Mouse (Mus musculus) Patski (cell line): Measurements from ENCODE around the gene Cript. TPM values are rescaled to one million over a fixed set of nuclear protein-coding genes. Genes with fewer than 3 reads are reported as not detected.

Experiments
- ATAC-seq: fragments of 100-300 bp; one replicate; pipeline ENCODE4 v1.8.0; 2021
- CTCF ChIA-PET: fragments of 350-600 bp; sonication (Branson Sonifier 250); formaldehyde crosslinking; loops from one replicate; lab custom pipeline; 2022; ENCODE audit warnings: inconsistent platforms; lab: Charles Lee
- POLR2A ChIA-PET: fragments of 350-600 bp; sonication (Branson Sonifier 250); formaldehyde crosslinking; loops from one replicate; lab custom pipeline; 2022; ENCODE audit warnings: antibody characterized with exemption, inconsistent platforms; lab: Charles Lee
- DNase-seq: peaks from one replicate; pipeline ENCODE4 v3.0.0-alpha.2; 2011; ENCODE audit warnings: low read depth, low spot score
- H3K27me3 ChIP-seq: fragments of 371-371 bp; one replicate; pipeline ENCODE4 v1.5.1; 2021
- CTCF ChIP-seq: fragments of 100-300 bp; IDR thresholded peaks from one replicate; pipeline ENCODE4 v1.5.1; 2021
- in situ Hi-C: fragments of 300-500 bp; cut with MboI; formaldehyde crosslinking; loops from 3 replicates; pipeline ENCODE4 v1.11.1; 2018; ENCODE audit warnings: low pct_unique_long_range_greater_than_20kb, mixed read lengths
- polyA plus RNA-seq: library from polyadenylated mRNA; unstranded; gene quantifications from one replicate; pipeline ENCODE4 v1.2.3, GENCODE M21; 2021

The Cript gene
- polyA plus RNA-seq, 1 experiment from 2014 or later: 67.3 TPM

- TF ChIP-seq CTCF: no peak
- CTCF ChIA-PET: interaction anchor here (0.6 to 2.6 kb wide), 40 partner anchors 9 to 725 kb away, joined by 3 to 18 read pairs (median 4); partner anchors contain the start of genes Cript, Pigf and Rhoq
- DNase-seq (no peak), ATAC-seq (no peak)
- POLR2A ChIA-PET: no interaction called here
- no peaks in the 10 kb centered on the region for H3K27me3 ChIP-seq
- in situ Hi-C loops: loop anchor here (5.0 kb wide), 2 partner anchors 127 to 208 kb away; partner anchors contain the start of gene Tmem247
Observed at GRCm38 (mm10) chr17:87044796-87045195, 19.4 kb downstream of the Cript start.

- TF ChIP-seq CTCF: no peak
- ChIA-PET POLR2A (interaction anchor here (1.0 kb wide), 1 partner anchor 111 kb away, joined by 3 read pairs; no protein-coding TSS in a partner anchor), CTCF (no interaction called here)
- H3K27me3 ChIP-seq: no peaks in the 10 kb centered on the region
- in situ Hi-C loops: loop anchor here (5.0 kb wide), 1 partner anchor 523 kb away; no protein-coding TSS in a partner anchor
- no peak for DNase-seq
- no peak for ATAC-seq
Observed at GRCm38 (mm10) chr17:87049696-87050095, 24.3 kb downstream of the Cript start.

- in situ Hi-C loops: loop anchor here (5.0 kb wide), 1 partner anchor 522 kb away; no protein-coding TSS in a partner anchor
- DNase-seq: no peak
Observed at GRCm38 (mm10) chr17:87050469-87051175, 25.3 kb downstream of the Cript start.

GRCm38 (mm10) chr17:87051652-87052051 is 26.3 kb downstream of the Cript start:
- POLR2A ChIA-PET: interaction anchor here (0.6 to 0.7 kb wide), 2 partner anchors 40 to 221 kb away, joined by 4 to 5 read pairs; no protein-coding TSS in a partner anchor
- in situ Hi-C loops: loop anchor here (5.0 kb wide), 1 partner anchor 521 kb away; no protein-coding TSS in a partner anchor
- CTCF ChIA-PET: no interaction called here
- H3K27me3 ChIP-seq: no peaks in the 10 kb centered on the region
- DNase-seq: no peak
- no peak for TF ChIP-seq CTCF
- ATAC-seq: no peak

More at GRCm38 (mm10) chr17:87050469-87051175, 25.3 kb downstream of the Cript start:
- POLR2A ChIA-PET: interaction anchor here (1.0 kb wide), 1 partner anchor 112 kb away, joined by 3 read pairs; no protein-coding TSS in a partner anchor
- CTCF ChIA-PET: no interaction called here
- no peak for TF ChIP-seq CTCF
- no peaks in the 10 kb centered on the region for H3K27me3 ChIP-seq
- ATAC-seq: no peak

- CTCF ChIA-PET: no interaction called here
- H3K27me3 ChIP-seq: no peaks in the 10 kb centered on the region
- POLR2A ChIA-PET: interaction anchor here (0.6 to 0.7 kb wide), 2 partner anchors 40 to 220 kb away, joined by 4 to 5 read pairs; no protein-coding TSS in a partner anchor
- TF ChIP-seq CTCF: no peak
- DNase-seq (no peak), ATAC-seq (no peak)
- in situ Hi-C loops: loop anchor here (5.0 kb wide), 1 partner anchor 520 kb away; no protein-coding TSS in a partner anchor
Observed at GRCm38 (mm10) chr17:87052432-87052831, 27.1 kb downstream of the Cript start.

- TF ChIP-seq CTCF: no peak
- in situ Hi-C loops: loop anchor here (5.0 kb wide), 1 partner anchor 518 kb away; no protein-coding TSS in a partner anchor
- no peaks in the 10 kb centered on the region for H3K27me3 ChIP-seq
- ChIA-PET CTCF (interaction anchor here (2.0 kb wide), 1 partner anchor 9 kb away, joined by 10 read pairs; no protein-coding TSS in a partner anchor), POLR2A (no interaction called here)
- DNase-seq: no peak
- ATAC-seq: no peak
Observed at GRCm38 (mm10) chr17:87053921-87054320, 28.6 kb downstream of the Cript start.

GRCm38 (mm10) chr17:87055051-87055459 is 29.7 kb downstream of the Cript start:
- ATAC-seq: no peak
- POLR2A ChIA-PET: interaction anchor here (0.6 kb wide), 1 partner anchor 16 kb away, joined by 3 read pairs; no protein-coding TSS in a partner anchor
- DNase-seq: no peak
- H3K27me3 ChIP-seq: no peaks in the 10 kb centered on the region
- TF ChIP-seq CTCF: no peak
- CTCF ChIA-PET: interaction anchor here (0.8 to 2.0 kb wide), 2 partner anchors 8 to 10 kb away, joined by 3 to 10 read pairs; no protein-coding TSS in a partner anchor
- in situ Hi-C loops: loop anchor here (5.0 kb wide), 1 partner anchor 37 kb away; no protein-coding TSS in a partner anchor

- no peak for TF ChIP-seq CTCF
- ATAC-seq (no peak), DNase-seq (no peak)
- ChIA-PET CTCF (interaction anchor here (1.0 to 1.6 kb wide), 2 partner anchors 12 to 108 kb away, joined by 3 to 15 read pairs; no protein-coding TSS in a partner anchor), POLR2A (interaction anchor here (0.7 kb wide), 1 partner anchor 51 kb away, joined by 3 read pairs; no protein-coding TSS in a partner anchor)
- no peaks in the 10 kb centered on the region for H3K27me3 ChIP-seq
- in situ Hi-C loops: loop anchor here (5.0 kb wide), 1 partner anchor 37 kb away; no protein-coding TSS in a partner anchor
Observed at GRCm38 (mm10) chr17:87055663-87056062, 30.3 kb downstream of the Cript start.

GRCm38 (mm10) chr17:87056761-87057160 is 31.4 kb downstream of the Cript start:
- ChIA-PET CTCF (interaction anchor here (1.6 kb wide), 1 partner anchor 13 kb away, joined by 15 read pairs; no protein-coding TSS in a partner anchor), POLR2A (interaction anchor here (0.6 kb wide), 1 partner anchor 83 kb away, joined by 4 read pairs; no protein-coding TSS in a partner anchor)
- TF ChIP-seq CTCF: no peak
- ATAC-seq (no peak), DNase-seq (no peak)
- H3K27me3 ChIP-seq: no peaks in the 10 kb centered on the region
- in situ Hi-C loops: loop anchor here (5.0 kb wide), 1 partner anchor 36 kb away; no protein-coding TSS in a partner anchor
